Mouse (Mus musculus) cerebellum, adult 2 months (tissue): Measurements from ENCODE around the gene Baz1b. TPM values are rescaled to one million over a fixed set of nuclear protein-coding genes. Genes with fewer than 3 reads are reported as not detected.

Experiments used
- DNase-seq, 2 experiments: peaks; one replicate each; pipeline ENCODE4 v3.0.0; 2021
- H3K27ac ChIP-seq: fragments of 200-500 bp; 2 replicates; pipeline ENCODE4 v1.5.1; 2012; ENCODE audit warnings: low read length, control low read depth, inconsistent platforms; ENCODE audit not compliant: insufficient read depth
- H3K27me3 ChIP-seq: fragments of 200-500 bp; 2 replicates; pipeline ENCODE4 v1.6.1; 2012; ENCODE audit warnings: inconsistent platforms, mild to moderate bottlenecking, low read length, moderate library complexity; ENCODE audit not compliant: control insufficient read depth, insufficient read depth
- H3K4me1 ChIP-seq: fragments of 200-500 bp; 2 replicates; pipeline ENCODE4 v1.6.1; 2011; ENCODE audit warnings: low read length; ENCODE audit not compliant: control insufficient read depth, insufficient read depth
- H3K4me3 ChIP-seq: fragments of 200-500 bp; replicated peaks from 2 replicates; pipeline ENCODE3; 2011; ENCODE audit warnings: mild to moderate bottlenecking, low read depth, low read length, control low read depth; ENCODE audit not compliant: insufficient read depth
- CTCF ChIP-seq: fragments of 200-500 bp; IDR thresholded peaks from 2 replicates; pipeline ENCODE4 v1.5.1; 2011; ENCODE audit warnings: low read depth, mild to moderate bottlenecking, control low read depth, low read length, moderate library complexity, borderline replicate concordance; ENCODE audit not compliant: insufficient read depth
- POLR2A ChIP-seq: fragments of 200-500 bp; IDR thresholded peaks from 2 replicates; pipeline ENCODE4 v1.6.1; 2011; ENCODE audit warnings: low read length, control low read depth, borderline replicate concordance; ENCODE audit not compliant: insufficient read depth
- WGBS: fragments of 180-500 bp; shearing (Covaris S2); methylation state at CpG from one replicate; pipeline ENCODE4 v1.1.7; 2018; 5-methylcytosine and 5-hydroxymethylcytosine counted together
- polyA plus RNA-seq: library from polyadenylated mRNA; depleted of rRNA; stranded (reverse); fragments of >200 nt; gene quantifications from 2 replicates; pipeline ENCODE4 v1.2.3, GENCODE M21; 2012

Baz1b gene
- polyA plus RNA-seq, 1 experiment: 75.3 TPM

DNA sequence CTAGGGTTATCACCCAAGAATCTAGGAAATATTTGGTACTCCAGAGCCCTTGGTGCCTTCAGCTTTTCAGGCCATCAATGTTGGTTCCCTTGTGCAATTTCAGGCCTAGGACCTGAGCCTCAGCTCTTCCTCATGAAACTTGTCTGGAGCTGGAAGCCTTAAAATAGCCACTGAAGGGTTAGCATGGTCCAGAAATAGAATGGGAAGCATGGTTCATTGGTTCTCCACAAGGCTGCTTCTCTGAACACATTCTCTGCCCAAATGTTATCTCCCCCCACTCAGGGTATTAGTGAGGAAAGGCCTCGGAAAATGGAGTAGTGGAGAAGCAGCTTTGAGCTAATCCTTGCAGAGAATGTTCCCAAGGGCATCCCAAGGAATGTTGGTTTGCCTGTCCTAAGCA is 54.4 kb downstream of the Baz1b start:
- Histone ChIP-seq H3K4me1 (peaks cover 8% of the 10 kb centered on the region), H3K27ac (no peak overlapping the region), H3K27me3 (no peaks in the 10 kb centered on the region), H3K4me3 (no peak overlapping the region)
- TF ChIP-seq POLR2A: no peak
- no peak for TF ChIP-seq CTCF
- 28% methylated on average over 1 of the region's 1 CpGs for WGBS
- no peak for DNase-seq

DNA sequence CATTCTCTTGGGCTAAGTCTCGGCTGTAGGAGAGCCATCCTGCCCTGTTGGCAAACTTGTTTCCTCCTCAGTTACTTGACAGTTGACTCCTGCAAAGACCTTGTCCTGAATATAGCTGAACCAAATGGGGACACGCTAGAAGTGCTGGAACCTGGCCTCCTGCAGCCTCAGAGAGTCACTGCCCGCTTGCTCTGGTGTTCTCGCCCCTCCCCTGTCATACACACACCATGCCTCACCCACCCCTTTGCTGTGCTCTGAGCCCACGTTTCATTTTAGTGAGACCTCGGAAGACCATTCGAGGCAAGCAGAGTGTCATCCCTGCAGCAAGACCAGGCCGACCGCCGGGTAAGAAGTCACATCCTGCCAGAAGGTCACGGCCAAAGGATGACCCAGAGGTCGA is 55.1 kb downstream of the Baz1b start:
- Histone ChIP-seq H3K27ac (no peak overlapping the region), H3K4me1 (peaks cover 8% of the 10 kb centered on the region), H3K27me3 (no peaks in the 10 kb centered on the region), H3K4me3 (no peak overlapping the region)
- 71% methylated on average over 12 of the region's 12 CpGs for WGBS
- no peak for DNase-seq
- TF ChIP-seq CTCF (no peak), POLR2A (no peak)

DNA sequence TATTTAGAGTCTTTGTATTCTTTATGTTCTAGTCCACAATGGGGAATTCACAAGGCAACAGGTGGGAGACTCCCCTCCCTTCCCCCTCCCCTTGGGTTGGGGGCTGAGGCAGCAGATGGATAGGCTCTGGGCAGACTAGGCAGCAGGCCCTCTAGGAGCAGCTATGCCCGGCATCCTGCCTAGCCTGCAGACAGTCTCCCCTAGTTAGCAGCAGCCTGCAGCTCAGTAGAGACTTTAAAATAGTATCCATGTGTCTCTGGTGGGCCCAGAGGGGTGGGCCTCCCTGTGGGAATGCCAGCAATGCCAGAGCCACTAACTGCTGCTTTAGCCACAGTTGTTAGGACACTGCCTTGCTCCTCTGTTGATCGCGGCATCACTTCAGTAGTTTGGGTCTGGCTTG is 55.5 kb downstream of the Baz1b start:
- Histone ChIP-seq H3K4me3 (no peak overlapping the region), H3K27ac (no peak overlapping the region), H3K27me3 (no peaks in the 10 kb centered on the region), H3K4me1 (peaks cover 5% of the 10 kb centered on the region)
- DNase-seq: no peak
- WGBS: 53% methylated on average over 3 of the region's 3 CpGs
- TF ChIP-seq POLR2A: no peak

DNA sequence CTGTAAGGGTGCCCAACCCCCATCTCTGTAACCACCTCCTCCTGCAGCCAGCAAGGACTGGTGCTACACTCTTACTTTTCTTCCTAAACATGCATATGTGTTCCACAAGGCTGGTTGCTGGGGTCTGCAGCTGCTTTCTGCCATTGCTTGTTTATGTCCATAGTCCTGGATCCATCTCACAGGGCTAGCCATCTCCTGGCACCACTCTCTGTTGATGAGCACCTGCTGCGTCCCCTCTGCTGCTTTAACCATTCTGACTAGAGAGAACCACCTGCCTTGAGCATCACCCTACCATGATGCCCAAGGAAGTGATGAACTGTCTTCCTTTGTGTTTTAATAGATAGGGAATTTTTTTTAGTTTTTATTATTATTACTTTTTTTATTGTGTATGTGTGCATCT is 56.1 kb downstream of the Baz1b start:
- TF ChIP-seq POLR2A (no peak), CTCF (no peak)
- Histone ChIP-seq H3K4me3 (no peak overlapping the region), H3K27me3 (no peaks in the 10 kb centered on the region), H3K27ac (no peak overlapping the region), H3K4me1 (peaks cover 2% of the 10 kb centered on the region; the same call in 1 of the 2 replicates)
- peak; percentile 40 to 42 for DNase-seq
- 34% methylated on average over 1 of the region's 1 CpGs for WGBS

DNA sequence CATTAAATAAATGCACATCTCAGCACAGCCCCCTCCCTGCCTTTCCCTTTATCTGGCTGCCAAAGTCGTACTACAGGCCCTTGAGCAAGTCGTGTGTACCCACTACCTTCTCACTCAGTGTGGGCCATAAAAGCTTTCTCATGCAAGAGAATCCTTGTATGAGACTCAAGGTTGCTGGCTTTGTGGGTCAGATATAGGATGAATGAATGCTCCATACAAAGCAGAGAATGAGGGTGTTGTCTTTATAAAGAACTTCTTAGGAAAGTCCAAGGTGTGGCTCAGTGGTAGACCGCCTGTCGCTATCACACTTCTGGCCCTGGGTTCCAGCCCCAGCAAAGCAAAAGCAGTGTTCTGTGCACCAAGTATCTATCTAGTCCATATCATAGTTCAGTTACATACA is 59.5 kb downstream of the Baz1b start:
- TF ChIP-seq CTCF (no peak), POLR2A (no peak)
- Histone ChIP-seq H3K4me1 (peaks cover 8% of the 10 kb centered on the region), H3K4me3 (no peak overlapping the region), H3K27ac (no peak overlapping the region), H3K27me3 (no peaks in the 10 kb centered on the region; the same call in 1 of the 2 replicates)
- WGBS: 52% methylated on average over 4 of the region's 4 CpGs
- no peak for DNase-seq

DNA sequence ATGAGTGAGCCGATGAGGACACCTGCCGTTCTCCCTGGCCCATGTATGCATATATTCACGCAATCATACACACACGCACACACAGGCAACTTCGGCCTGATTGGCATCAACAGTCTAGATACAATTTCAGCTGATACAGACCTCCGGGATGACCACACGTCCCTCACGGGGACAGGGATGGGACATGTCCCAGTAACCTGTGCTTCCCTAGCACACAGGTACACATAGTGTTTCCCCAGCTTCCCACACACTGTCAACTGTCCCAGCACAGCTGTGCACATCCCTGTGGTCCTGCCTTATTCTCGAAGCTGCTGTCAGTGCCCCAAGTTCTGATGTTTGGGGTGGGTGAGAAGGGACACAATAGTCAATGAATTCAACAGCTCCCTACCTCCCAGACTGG is 60.3 kb downstream of the Baz1b start:
- H3K27ac ChIP-seq: no peak overlapping the region
- no peak overlapping the region for H3K4me3 ChIP-seq
- DNase-seq: no peak
- whole genome bisulfite sequencing: 57% methylated on average over 9 of the region's 9 CpGs
- no peak for TF ChIP-seq CTCF
- no peaks in the 10 kb centered on the region; the same call in 1 of the 2 replicates for H3K27me3 ChIP-seq
- peaks cover 8% of the 10 kb centered on the region for H3K4me1 ChIP-seq

DNA sequence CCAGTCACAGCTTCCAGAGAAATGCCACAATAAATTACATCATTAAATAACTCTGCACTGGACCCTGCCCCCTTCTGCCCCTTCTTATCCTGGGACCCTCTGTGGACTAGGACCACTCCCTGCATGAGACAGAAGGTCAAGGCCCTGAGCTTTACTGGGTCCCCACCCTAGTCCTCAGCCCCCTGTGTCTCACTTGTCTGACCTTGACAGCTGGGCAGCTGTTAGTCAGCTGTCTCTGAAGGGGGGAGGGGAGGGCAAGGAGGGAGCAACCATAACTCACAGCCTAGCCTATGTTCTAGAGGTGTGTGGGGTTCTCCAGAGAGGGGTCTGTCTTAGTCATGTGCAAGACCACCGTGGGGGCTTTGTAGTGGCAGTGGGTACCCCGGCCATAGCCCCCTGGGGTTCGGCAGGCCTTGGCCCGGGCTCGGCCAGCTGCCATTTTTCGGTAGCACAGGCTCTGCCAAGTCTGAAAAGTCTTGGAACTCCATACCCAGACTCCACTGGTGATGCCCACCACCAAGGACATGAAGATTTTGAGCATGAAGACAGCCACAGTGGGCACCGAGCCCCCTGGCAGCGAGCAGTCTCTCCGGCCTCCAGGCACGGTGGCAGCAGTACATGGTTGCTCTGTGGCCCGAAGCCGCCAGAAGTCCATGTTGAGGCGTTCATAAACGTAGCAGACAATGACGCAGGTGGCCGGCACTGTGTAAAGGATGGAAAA is 62.1 kb downstream of the Baz1b start:
- Histone ChIP-seq H3K27me3 (no peaks in the 10 kb centered on the region; the same call in 1 of the 2 replicates), H3K4me3 (no peak overlapping the region), H3K4me1 (peaks cover 5% of the 10 kb centered on the region; the same call in 1 of the 2 replicates), H3K27ac (no peak overlapping the region)
- no peak for DNase-seq
- 13% methylated on average over 16 of the region's 16 CpGs for WGBS
- TF ChIP-seq CTCF (no peak), POLR2A (no peak)

DNA sequence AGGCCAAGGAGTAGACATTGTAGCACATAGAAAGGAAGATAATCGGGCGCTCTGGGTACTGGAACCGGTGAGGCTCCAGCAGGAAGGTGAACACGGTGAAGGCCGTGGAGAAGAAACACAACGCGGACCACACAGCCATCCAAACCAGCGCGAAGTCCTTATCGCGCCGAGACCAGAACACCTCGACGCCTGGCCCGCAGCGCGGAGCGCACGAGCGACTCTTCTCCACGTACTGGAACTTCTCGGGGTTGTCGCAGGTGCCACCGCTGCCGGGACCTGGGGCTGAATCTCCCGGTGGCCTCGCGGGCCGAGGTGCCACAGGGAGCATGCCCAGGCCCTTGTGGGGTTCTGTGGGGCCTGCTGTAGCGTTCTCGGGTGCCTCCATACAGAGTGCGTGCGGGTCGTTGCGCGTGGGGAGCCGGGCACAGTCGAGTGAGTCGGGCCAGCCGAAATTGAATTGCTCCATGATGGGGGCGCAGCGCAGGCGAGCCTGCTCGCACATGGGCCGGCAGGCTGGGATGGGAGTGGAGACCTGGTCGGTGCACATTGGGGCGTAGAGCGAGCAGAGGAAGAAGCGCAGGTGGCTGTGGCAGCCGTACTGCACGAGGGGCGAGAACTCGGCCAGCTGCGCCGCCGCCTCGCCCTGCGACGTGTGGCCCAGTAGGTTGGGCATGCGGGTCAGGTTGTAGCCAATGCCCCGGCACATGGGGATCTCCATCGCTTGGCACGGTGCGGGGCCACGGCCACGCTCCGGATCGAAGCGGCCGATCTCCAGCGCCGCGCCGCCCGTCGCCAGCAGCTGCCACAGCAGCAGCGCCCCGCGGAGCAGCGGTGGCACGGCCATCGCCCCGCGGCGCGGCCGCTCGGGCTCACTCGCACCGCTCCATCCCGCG is 63.4 kb downstream of the Baz1b start:
- peak overlapping the region; percentile 21 for H3K4me3 ChIP-seq
- H3K4me1 ChIP-seq: peaks cover 5% of the 10 kb centered on the region; the same call in 1 of the 2 replicates
- TF ChIP-seq CTCF (no peak), POLR2A (no peak)
- WGBS: 2% methylated on average over 92 of the region's 92 CpGs
- no peaks in the 10 kb centered on the region; the same call in 1 of the 2 replicates for H3K27me3 ChIP-seq
- no peak for DNase-seq
- H3K27ac ChIP-seq: no peak overlapping the region
